Mouse (Mus musculus) heart, embryonic 14.5 days (tissue): Measurements from ENCODE around the gene Adam19. TPM values are rescaled to one million over a fixed set of nuclear protein-coding genes. Genes with fewer than 3 reads are reported as not detected.

Source experiments
- ATAC-seq: fragments of 200-750 bp; cut with Nextera tagmentation; 2 replicates; pipeline ENCODE4 v1.8.0; 2017; ENCODE audit warnings: low read depth, moderate TSS enrichment; ENCODE audit not compliant: insufficient number of reproducible peaks, insufficient read depth, low FRiP score
- H3K27ac ChIP-seq, 2 experiments: fragments of 200-500 bp in 1 of 2; fragments of 300-500 bp in 1 of 2; sonication (generic) in 1 of 2; replicated peaks in 1 of 2; 2 replicates each; pipeline ENCODE4 v1.5.1; 2012 to 2014; ENCODE audit warnings: low read depth in 2 of 2, low read length in 2 of 2, control low read depth in 1 of 2, mild to moderate bottlenecking in 1 of 2, mixed read lengths in 1 of 2; ENCODE audit not compliant: control insufficient read depth in 1 of 2, insufficient read depth in 1 of 2
- H3K27me3 ChIP-seq: fragments of 300-500 bp; sonication (generic); 2 replicates; pipeline ENCODE4 v1.6.1; 2014; ENCODE audit warnings: mild to moderate bottlenecking, low read length, control low read depth; ENCODE audit not compliant: control insufficient read depth, insufficient read depth
- H3K36me3 ChIP-seq: fragments of 300-500 bp; sonication (generic); 2 replicates; pipeline ENCODE4 v1.6.1; 2014; ENCODE audit warnings: mild to moderate bottlenecking, control low read depth, low read length, mixed read lengths; ENCODE audit not compliant: control insufficient read depth, insufficient read depth
- H3K4me1 ChIP-seq, 2 experiments: fragments of 200-500 bp in 1 of 2; fragments of 300-500 bp in 1 of 2; sonication (generic) in 1 of 2; 2 replicates each; pipeline ENCODE4 v1.6.1; 2012 to 2014; ENCODE audit warnings: low read length in 2 of 2, control low read depth in 1 of 2, mixed read lengths in 1 of 2; ENCODE audit not compliant: control insufficient read depth in 2 of 2, insufficient read depth in 2 of 2
- H3K4me2 ChIP-seq: fragments of 300-500 bp; sonication (generic); 2 replicates; pipeline ENCODE4 v1.6.1; 2014; ENCODE audit warnings: mild to moderate bottlenecking, low read length
- H3K4me3 ChIP-seq, 2 experiments: fragments of 200-500 bp in 1 of 2; fragments of 300-500 bp in 1 of 2; sonication (generic) in 1 of 2; 2 replicates each; pipeline ENCODE4 v1.5.1; 2012 to 2014; ENCODE audit warnings: low read length in 2 of 2, mild to moderate bottlenecking in 2 of 2, control low read depth in 1 of 2, low read depth in 1 of 2, moderate library complexity in 1 of 2; ENCODE audit not compliant: control insufficient read depth in 1 of 2, insufficient read depth in 1 of 2
- H3K9ac ChIP-seq: fragments of 300-500 bp; sonication (generic); 2 replicates; pipeline ENCODE4 v1.6.1; 2014; ENCODE audit warnings: mild to moderate bottlenecking, low read length
- H3K9me3 ChIP-seq: fragments of 300-500 bp; sonication (generic); 2 replicates; pipeline ENCODE4 v1.6.1; 2016; ENCODE audit warnings: low read length, control low read depth; ENCODE audit not compliant: control insufficient read depth
- WGBS: fragments of 180-500 bp; shearing (Covaris S2); extraction: QIAGEN DNeasy Blood & Tissue Kit; methylation state at CpG from one replicate; pipeline ENCODE4 v1.1.7; 2014; 5-methylcytosine and 5-hydroxymethylcytosine counted together
- polyA plus RNA-seq: library from polyadenylated mRNA; unstranded; fragments of >200 nt; fragmentation: Nextera tagmentation; extraction: Ambion mirVana; gene quantifications from 2 replicates; pipeline ENCODE4 v1.2.1, GENCODE M21; 2014

Gene Adam19
- polyA plus RNA-seq, 1 experiment from 2014 or later, result 22.7 TPM

DNA sequence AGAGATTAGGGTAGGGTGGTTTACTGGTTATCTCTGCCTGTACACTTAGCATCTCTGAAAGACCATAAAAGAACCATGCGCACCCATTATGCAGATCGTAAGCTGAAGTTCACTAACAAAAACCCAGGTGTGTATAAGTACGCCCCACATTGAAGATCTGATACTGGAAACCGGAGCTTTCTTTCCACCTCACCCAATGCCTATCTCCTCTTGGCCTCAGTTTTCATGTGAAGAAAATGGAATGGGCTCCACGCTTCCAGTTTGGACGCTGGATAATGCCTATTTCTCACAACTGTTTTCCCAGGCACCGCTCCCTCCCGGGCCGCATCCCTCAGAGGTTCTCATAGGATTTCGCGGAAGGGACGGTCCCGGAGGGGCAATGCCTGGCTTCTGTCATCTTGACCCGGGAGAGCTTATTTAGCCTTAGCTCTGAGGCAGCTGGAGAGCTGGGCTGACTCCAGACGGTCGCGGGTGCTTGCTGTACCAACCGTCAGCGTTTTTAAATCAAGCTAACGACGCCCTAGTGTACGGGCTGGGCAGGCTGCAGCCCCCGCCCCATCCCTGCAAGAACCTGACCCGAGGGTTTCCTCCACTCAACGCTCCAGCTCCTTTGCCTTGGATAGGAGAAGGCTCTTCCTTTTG, 1.1 kb downstream of the Adam19 start:
- peaks cover 18% of the 10 kb centered on the region for H3K36me3 ChIP-seq
- WGBS, result under 1% methylated on average over 25 of the region's 25 CpGs
- peak overlapping the region; percentile 59 to 77 for H3K4me3 ChIP-seq
- H3K27me3 ChIP-seq, result no peaks in the 10 kb centered on the region
- no peak for ATAC-seq
- peak overlapping the region; percentile 69 for H3K4me2 ChIP-seq
- no peaks in the 10 kb centered on the region for H3K9me3 ChIP-seq
- peak overlapping the region; percentile 88 to 91 for H3K27ac ChIP-seq
- H3K9ac ChIP-seq, result peak overlapping the region; percentile 84
- H3K4me1 ChIP-seq, result peaks cover 8 to 43% of the 10 kb centered on the region in 2 experiments

DNA sequence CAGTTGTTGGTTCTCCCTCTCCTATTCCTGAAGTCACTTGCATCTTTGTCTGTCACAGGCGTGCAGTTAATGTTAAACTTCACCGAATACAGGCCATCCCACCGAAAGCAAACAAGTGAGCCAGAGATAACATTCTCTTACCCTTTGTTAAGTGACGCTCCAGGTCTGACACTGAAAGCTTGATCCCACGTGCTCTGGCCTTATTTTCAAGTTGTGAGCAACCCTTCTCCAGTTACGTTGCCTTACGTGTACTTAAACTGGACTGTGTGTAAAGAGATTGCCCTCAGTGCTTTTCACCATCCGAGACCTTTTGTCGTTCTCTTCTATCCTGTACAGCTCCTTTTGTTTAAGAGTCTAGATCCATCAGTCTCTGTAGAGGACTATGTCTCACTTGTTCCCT, 2.2 kb downstream of the Adam19 start:
- ATAC-seq, result no peak
- H3K9ac ChIP-seq, result peak overlapping the region; percentile 84

DNA sequence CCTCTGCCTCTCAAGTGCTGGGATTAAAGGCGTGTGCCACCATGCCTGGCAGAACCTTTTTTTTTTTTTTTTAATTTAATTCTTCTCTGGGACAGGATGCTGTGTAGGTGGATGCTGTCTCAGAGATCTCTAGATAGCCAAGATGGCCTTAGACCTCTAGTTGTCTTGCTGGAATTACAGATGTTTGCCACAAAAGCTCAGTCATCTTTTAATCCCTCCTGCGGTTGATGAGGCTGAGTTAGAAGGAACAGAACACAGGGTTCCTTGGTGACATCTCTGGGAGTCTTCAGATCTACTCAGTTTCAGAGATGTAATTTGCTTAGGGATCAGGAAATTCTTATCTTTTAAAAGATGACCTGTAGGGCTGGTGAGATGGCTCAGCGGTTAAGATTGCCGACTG, 3.1 kb downstream of the Adam19 start:
- 89% methylated on average over 4 of the region's 4 CpGs for WGBS
- H3K27ac ChIP-seq, result no peak overlapping the region
- H3K9ac ChIP-seq, result no peak overlapping the region
- peaks cover 29% of the 10 kb centered on the region for H3K36me3 ChIP-seq
- no peak for ATAC-seq
- H3K4me1 ChIP-seq, result peaks cover 16 to 63% of the 10 kb centered on the region in 2 experiments
- H3K4me3 ChIP-seq, result no peak overlapping the region
- H3K9me3 ChIP-seq, result no peaks in the 10 kb centered on the region
- H3K4me2 ChIP-seq, result peak overlapping the region; percentile 69
- no peaks in the 10 kb centered on the region for H3K27me3 ChIP-seq

More for the DNA sequence above, 2.2 kb downstream of the Adam19 start:
- H3K27me3 ChIP-seq, result no peaks in the 10 kb centered on the region
- peak overlapping the region; percentile 64 to 88 for H3K27ac ChIP-seq
- H3K4me2 ChIP-seq, result peak overlapping the region; percentile 69
- peaks cover 23% of the 10 kb centered on the region for H3K36me3 ChIP-seq
- H3K4me1 ChIP-seq, result peaks cover 10 to 54% of the 10 kb centered on the region in 2 experiments
- 14% methylated on average over 9 of the region's 9 CpGs for WGBS
- H3K9me3 ChIP-seq, result no peaks in the 10 kb centered on the region
- H3K4me3 ChIP-seq, result peak overlapping the region; percentile 38 to 59

DNA sequence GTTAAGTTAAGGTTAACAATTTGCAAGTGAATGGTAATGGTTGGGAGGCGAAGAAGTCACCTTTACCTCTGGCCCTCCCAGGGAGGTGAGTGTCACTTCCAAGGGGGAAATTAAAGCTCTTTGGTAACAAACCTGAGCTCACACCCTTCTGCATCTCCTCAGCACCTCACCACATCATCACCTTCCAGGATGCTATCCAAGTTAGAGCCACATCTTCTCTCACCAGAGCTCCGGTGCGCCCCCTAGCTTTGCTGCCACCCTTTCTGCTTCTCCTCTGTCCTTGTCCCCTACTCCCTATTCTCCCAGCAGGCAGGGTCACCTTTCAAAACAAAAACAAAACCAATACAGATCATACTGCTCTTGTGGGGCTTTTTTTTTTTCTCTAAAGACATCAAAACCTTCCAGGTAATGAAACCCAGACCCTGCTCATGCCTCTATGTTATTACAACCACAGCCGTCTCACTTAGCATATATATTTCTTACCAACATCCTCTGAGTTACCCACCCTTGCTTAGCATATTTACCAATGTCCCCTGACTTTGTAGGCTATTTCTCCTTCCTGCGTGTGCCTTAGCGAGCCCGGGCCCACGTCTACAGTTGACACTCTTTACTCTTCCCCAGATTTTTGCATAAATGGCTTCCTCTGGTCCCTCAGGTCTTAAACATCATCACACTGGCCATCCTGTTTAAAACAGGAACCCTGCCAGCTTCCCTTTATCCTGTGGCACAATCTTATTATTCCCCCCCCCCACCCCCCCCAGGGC, 4.3 kb downstream of the Adam19 start:
- Histone ChIP-seq H3K9me3 (no peaks in the 10 kb centered on the region), H3K9ac (no peak overlapping the region), H3K4me3 (no peak overlapping the region), H3K27ac (peak overlapping the region in 1 of 2 experiments; percentile 36; a peak in 2 of 4 replicates), H3K4me2 (no peak overlapping the region), H3K36me3 (peaks cover 41% of the 10 kb centered on the region), H3K27me3 (no peaks in the 10 kb centered on the region), H3K4me1 (peaks cover 22 to 65% of the 10 kb centered on the region in 2 experiments)
- no peak for ATAC-seq
- WGBS, result 55% methylated on average over 8 of the region's 8 CpGs

DNA sequence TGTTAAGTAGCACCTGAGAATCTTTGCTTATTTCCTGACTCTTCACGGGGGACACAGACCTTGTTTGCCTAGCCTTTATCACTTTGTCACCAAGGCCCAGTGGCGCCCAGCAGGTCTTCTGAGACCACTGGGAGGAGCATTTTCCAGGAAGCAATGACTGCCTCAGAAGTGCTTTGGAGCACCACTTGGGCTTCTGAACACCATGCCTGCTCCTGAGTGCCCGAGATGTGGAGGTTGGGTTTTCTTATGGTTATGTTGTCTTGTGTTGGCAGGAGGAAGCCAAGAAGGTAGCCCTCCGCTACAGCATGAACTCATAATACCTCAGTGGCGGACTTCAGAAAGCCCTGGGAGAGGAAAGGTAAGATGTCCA, 4.8 kb downstream of the Adam19 start:
- Histone ChIP-seq H3K27ac (peak overlapping the region in 1 of 2 experiments; percentile 36; a peak in 2 of 4 replicates), H3K4me3 (no peak overlapping the region), H3K4me1 (peaks cover 26 to 65% of the 10 kb centered on the region in 2 experiments), H3K36me3 (peaks cover 41% of the 10 kb centered on the region), H3K4me2 (no peak overlapping the region), H3K9ac (no peak overlapping the region), H3K9me3 (no peaks in the 10 kb centered on the region), H3K27me3 (no peaks in the 10 kb centered on the region)
- ATAC-seq, result no peak
- 54% methylated on average over 5 of the region's 5 CpGs for WGBS

DNA sequence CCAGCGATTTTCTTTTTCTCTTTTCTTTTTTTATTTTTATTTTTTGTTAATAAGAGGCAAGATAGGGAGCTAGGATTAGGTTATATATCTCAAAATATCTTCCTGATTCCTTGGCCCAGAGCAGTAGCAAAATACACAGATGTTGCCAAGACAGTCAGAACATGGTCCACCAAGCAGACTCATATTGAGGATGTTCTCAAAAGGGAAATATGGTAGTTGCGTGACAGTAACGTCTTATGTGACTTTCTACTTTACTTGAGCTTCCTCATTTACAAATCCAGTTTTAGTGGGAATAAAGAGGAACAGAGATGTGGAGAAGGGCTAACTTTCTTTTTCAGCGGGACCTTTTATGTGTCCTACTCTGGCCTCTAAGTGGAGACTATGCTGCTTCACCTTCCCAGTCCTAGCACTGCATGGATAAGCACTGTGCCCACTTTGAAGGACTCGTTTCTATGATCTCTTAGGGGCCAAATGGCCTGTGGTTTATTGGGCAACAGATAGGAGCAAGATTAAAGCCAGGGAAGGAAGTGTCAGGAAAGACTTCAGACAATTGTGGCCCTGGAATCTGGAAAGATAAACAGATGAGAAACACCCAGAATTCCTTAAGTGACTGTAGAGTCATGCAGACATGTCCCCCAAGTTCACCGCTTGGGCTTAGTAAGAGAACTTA, 6.1 kb downstream of the Adam19 start:
- no peak for ATAC-seq
- Histone ChIP-seq H3K4me3 (no peak overlapping the region), H3K4me2 (no peak overlapping the region), H3K36me3 (peaks cover 51% of the 10 kb centered on the region), H3K9ac (peak overlapping the region; percentile 13; the same call in 1 of the 2 replicates), H3K4me1 (peaks cover 36 to 76% of the 10 kb centered on the region in 2 experiments), H3K9me3 (no peaks in the 10 kb centered on the region), H3K27me3 (no peaks in the 10 kb centered on the region), H3K27ac (peak overlapping the region; percentile 25 to 41)
- WGBS, result 52% methylated on average over 6 of the region's 6 CpGs

DNA sequence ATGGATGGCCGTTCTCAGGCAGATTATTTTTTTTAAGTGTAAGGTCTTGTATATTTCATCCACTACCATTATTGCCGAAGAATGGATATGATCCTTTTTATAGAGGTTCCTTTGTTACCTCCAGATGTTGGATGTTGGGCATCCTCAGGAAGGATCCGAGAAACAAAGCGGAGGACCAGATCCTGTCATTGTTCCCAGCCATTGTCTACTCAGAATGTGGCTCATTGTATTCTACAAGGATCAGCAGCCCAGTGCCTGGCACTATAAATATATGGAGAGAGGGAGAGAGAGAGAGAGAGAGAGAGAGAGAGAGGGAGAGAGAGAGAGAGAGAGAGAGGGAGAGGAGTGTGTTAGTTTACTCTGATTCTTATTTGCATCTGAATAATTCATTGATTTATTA, 6.8 kb downstream of the Adam19 start:
- peak overlapping the region; percentile 66; the same call in 1 of the 2 replicates for H3K9ac ChIP-seq
- peak overlapping the region; percentile 42; the same call in 1 of the 2 replicates for H3K4me2 ChIP-seq
- no peak for ATAC-seq
- no peak overlapping the region for H3K4me3 ChIP-seq
- H3K27ac ChIP-seq, result peak overlapping the region; percentile 35 to 92; a peak in 3 of 4 replicates
- H3K9me3 ChIP-seq, result no peaks in the 10 kb centered on the region
- H3K4me1 ChIP-seq, result peaks cover 37 to 83% of the 10 kb centered on the region in 2 experiments
- peaks cover 58% of the 10 kb centered on the region for H3K36me3 ChIP-seq
- no peaks in the 10 kb centered on the region for H3K27me3 ChIP-seq
- 61% methylated on average over 4 of the region's 4 CpGs for WGBS
